Mouse (Mus musculus) C2C12 (cell line): Measurements from ENCODE around the gene Sdha. TPM values are rescaled to one million over a fixed set of nuclear protein-coding genes. Genes with fewer than 3 reads are reported as not detected.
A peak's percentile ranks its signal among the peaks of the same experiment; 100 is the strongest.

Experiments used
- H3K27me3 ChIP-seq: one replicate; pipeline ENCODE4 v1.6.1; 2011; ENCODE audit not compliant: control insufficient read depth, insufficient read depth, insufficient read length
- H3K36me3 ChIP-seq: one replicate; pipeline ENCODE4 v1.6.1; 2011; ENCODE audit not compliant: control insufficient read depth, insufficient read depth
- H3K4me3 ChIP-seq: one replicate; pipeline ENCODE4 v1.5.1; 2011; ENCODE audit warnings: mild to moderate bottlenecking, control low read depth; ENCODE audit not compliant: poor library complexity, insufficient read depth, severe bottlenecking
- H3K79me2 ChIP-seq: one replicate; pipeline ENCODE4 v1.6.1; 2011; ENCODE audit not compliant: control insufficient read depth, insufficient read depth
- H3K79me3 ChIP-seq: one replicate; pipeline ENCODE4 v1.6.1; 2011; ENCODE audit warnings: low read depth, control low read depth
- H3ac ChIP-seq: one replicate; pipeline ENCODE3; 2011; ENCODE audit warnings: low read depth; ENCODE audit not compliant: control insufficient read depth, insufficient read length
- CEBPB ChIP-seq: IDR thresholded peaks from one replicate; pipeline ENCODE4 v1.6.1; 2011; ENCODE audit warnings: low read depth, mild to moderate bottlenecking, control low read depth, moderate library complexity
- CTCF ChIP-seq: IDR thresholded peaks from one replicate; pipeline ENCODE4 v1.5.1; 2011; ENCODE audit not compliant: control insufficient read depth, insufficient read depth, insufficient read length
- FOSL1 ChIP-seq: IDR thresholded peaks from one replicate; pipeline ENCODE4 v1.8.0; 2011; ENCODE audit warnings: mild to moderate bottlenecking, low read length; ENCODE audit not compliant: poor library complexity, insufficient read depth, severe bottlenecking
- MAX ChIP-seq: IDR thresholded peaks from one replicate; pipeline ENCODE4 v1.6.1; 2011; ENCODE audit warnings: mild to moderate bottlenecking, control low read depth
- MYOD1 ChIP-seq: IDR thresholded peaks from one replicate; pipeline ENCODE4 v1.6.1; 2011; ENCODE audit warnings: low read depth; ENCODE audit not compliant: control insufficient read depth, insufficient read length
- MYOG ChIP-seq: IDR thresholded peaks from one replicate; pipeline ENCODE4 v1.6.1; 2011; ENCODE audit not compliant: control insufficient read depth, insufficient read length; ENCODE audit errors: extremely low read depth
- USF1 ChIP-seq: IDR thresholded peaks from one replicate; pipeline ENCODE4 v1.6.1; 2011; ENCODE audit warnings: low read depth, mild to moderate bottlenecking, control low read depth, moderate library complexity
- polyA plus RNA-seq: library from polyadenylated mRNA; unstranded; fragments of >200 nt; fragmentation: generic; extraction: Trizol; gene quantifications from one replicate; pipeline ENCODE4 v1.2.1, GENCODE M21; 2012; ENCODE audit warnings: missing spikeins

Gene Sdha
- polyA plus RNA-seq, 1 experiment, result 166 TPM

GRCm38 (mm10) chr13:74350435-74350906, 391 bp upstream of the Sdha start:
- Histone ChIP-seq H3ac (peak overlapping the region; percentile 63), H3K79me2 (peaks cover 98% of the 10 kb centered on the region), H3K79me3 (peaks cover 83% of the 10 kb centered on the region), H3K36me3 (peaks cover 23% of the 10 kb centered on the region), H3K4me3 (peak overlapping the region; percentile 53), H3K27me3 (no peaks in the 10 kb centered on the region)
- TF ChIP-seq USF1 (no peak), CEBPB (no peak), MAX (no peak), MYOG (no peak), CTCF (no peak), MYOD1 (no peak), FOSL1 (no peak)

GRCm38 (mm10) chr13:74341036-74341435, 9.0 kb downstream of the Sdha start:
- peaks cover 9% of the 10 kb centered on the region for H3K79me3 ChIP-seq
- no peak overlapping the region for H3ac ChIP-seq
- no peaks in the 10 kb centered on the region for H3K27me3 ChIP-seq
- H3K4me3 ChIP-seq, result no peak overlapping the region
- H3K36me3 ChIP-seq, result peaks cover 67% of the 10 kb centered on the region
- peaks cover 16% of the 10 kb centered on the region for H3K79me2 ChIP-seq
- no peak for TF ChIP-seq MAX
- TF ChIP-seq CEBPB, result no peak
- no peak for TF ChIP-seq FOSL1
- TF ChIP-seq CTCF, result no peak
- TF ChIP-seq MYOD1, result no peak
- TF ChIP-seq USF1, result no peak
- no peak for TF ChIP-seq MYOG

GRCm38 (mm10) chr13:74329321-74329720, 20.8 kb downstream of the Sdha start:
- peaks cover 82% of the 10 kb centered on the region for H3K36me3 ChIP-seq
- H3K4me3 ChIP-seq, result no peak overlapping the region
- TF ChIP-seq CTCF (no peak), FOSL1 (no peak), USF1 (no peak), CEBPB (no peak)
- H3K79me3 ChIP-seq, result no peaks in the 10 kb centered on the region
- no peak overlapping the region for H3ac ChIP-seq
- no peaks in the 10 kb centered on the region for H3K27me3 ChIP-seq
- no peaks in the 10 kb centered on the region for H3K79me2 ChIP-seq

GRCm38 (mm10) chr13:74317170-74317849, 32.8 kb downstream of the Sdha start, which contains the start of gene Pdcd6:
TSS of gene Pdcd6 (minus strand) at chr13:74317580.
- Histone ChIP-seq H3K79me3 (peaks cover 29% of the 10 kb centered on the region), H3K79me2 (peaks cover 46% of the 10 kb centered on the region), H3K36me3 (peaks cover 42% of the 10 kb centered on the region), H3ac (peak within 1 kb of the TSS; percentile 97), H3K27me3 (no peaks in the 10 kb centered on the region), H3K4me3 (peak within 1 kb of the TSS; percentile 90)
- TF ChIP-seq FOSL1, result no peak
- TF ChIP-seq USF1, result no peak
- no peak for TF ChIP-seq CEBPB
- no peak for TF ChIP-seq MAX
- no peak for TF ChIP-seq MYOG
- no peak for TF ChIP-seq CTCF
- TF ChIP-seq MYOD1, result no peak

- Histone ChIP-seq H3K27me3 (no peaks in the 10 kb centered on the region), H3ac (peak overlapping the region; percentile 97), H3K4me3 (peak overlapping the region; percentile 90), H3K79me2 (peaks cover 47% of the 10 kb centered on the region), H3K36me3 (peaks cover 36% of the 10 kb centered on the region), H3K79me3 (peaks cover 29% of the 10 kb centered on the region)
- TF ChIP-seq MYOG, result no peak
- no peak for TF ChIP-seq CTCF
- TF ChIP-seq CEBPB, result no peak
- no peak for TF ChIP-seq MYOD1
- no peak for TF ChIP-seq FOSL1
Observed at GRCm38 (mm10) chr13:74316789-74317169, 33.3 kb downstream of the Sdha start.

- peak overlapping the region; percentile 90 for H3K4me3 ChIP-seq
- peaks cover 29% of the 10 kb centered on the region for H3K79me3 ChIP-seq
- no peaks in the 10 kb centered on the region for H3K27me3 ChIP-seq
- peaks cover 47% of the 10 kb centered on the region for H3K79me2 ChIP-seq
- TF ChIP-seq CEBPB (no peak), MYOD1 (no peak), MYOG (no peak), MAX (no peak), USF1 (no peak), CTCF (no peak), FOSL1 (no peak)
- H3K36me3 ChIP-seq, result peaks cover 35% of the 10 kb centered on the region
- H3ac ChIP-seq, result peak overlapping the region; percentile 97
Observed at GRCm38 (mm10) chr13:74316386-74316785, 33.7 kb downstream of the Sdha start.
